Mouse (Mus musculus) limb, embryonic 14.5 days (tissue): ENCODE results near the gene Nle1. TPM values are rescaled to one million over a fixed set of nuclear protein-coding genes. Genes with fewer than 3 reads are reported as not detected.
A peak's percentile ranks its signal among the peaks of the same experiment; 100 is the strongest.

Source experiments
- ATAC-seq: fragments of 200-750 bp; cut with Nextera tagmentation; 2 replicates; pipeline ENCODE4 v1.8.0; 2017; ENCODE audit warnings: low read depth, moderate number of reproducible peaks, moderate TSS enrichment; ENCODE audit not compliant: low FRiP score
- DNase-seq: peaks from one replicate; pipeline ENCODE4 v3.0.0-alpha.2; 2015; ENCODE audit warnings: low spot score
- H3K27ac ChIP-seq: fragments of 300-500 bp; sonication (generic); replicated peaks from 2 replicates; pipeline ENCODE4 v1.5.1; 2014; ENCODE audit warnings: low read depth, mild to moderate bottlenecking, low read length, moderate library complexity, mixed read lengths
- H3K27me3 ChIP-seq: fragments of 300-500 bp; sonication (generic); 2 replicates; pipeline ENCODE4 v1.6.1; 2014; ENCODE audit warnings: low read length, mixed read lengths; ENCODE audit not compliant: control insufficient read depth, insufficient read depth
- H3K36me3 ChIP-seq: fragments of 300-500 bp; sonication (generic); 2 replicates; pipeline ENCODE4 v1.6.1; 2014; ENCODE audit warnings: mild to moderate bottlenecking, low read length, moderate library complexity, mixed read lengths; ENCODE audit not compliant: control insufficient read depth, insufficient read depth
- H3K4me1 ChIP-seq: fragments of 300-500 bp; sonication (generic); 2 replicates; pipeline ENCODE4 v1.6.1; 2014; ENCODE audit warnings: antibody characterized with exemption, low read length, mixed read lengths; ENCODE audit not compliant: control insufficient read depth, insufficient read depth
- H3K4me2 ChIP-seq: fragments of 300-500 bp; sonication (generic); replicated peaks from 2 replicates; pipeline ENCODE4 v1.6.1; 2014; ENCODE audit warnings: low read depth, mild to moderate bottlenecking, low read length, moderate library complexity; ENCODE audit not compliant: severe bottlenecking
- H3K4me3 ChIP-seq: fragments of 300-500 bp; sonication (generic); replicated peaks from 2 replicates; pipeline ENCODE4 v1.5.1; 2014; ENCODE audit warnings: low read length
- H3K9ac ChIP-seq: fragments of 300-500 bp; sonication (generic); 2 replicates; pipeline ENCODE4 v1.6.1; 2014; ENCODE audit warnings: mild to moderate bottlenecking, low read depth, low read length, moderate library complexity; ENCODE audit not compliant: severe bottlenecking
- H3K9me3 ChIP-seq: fragments of 300-500 bp; sonication (generic); 2 replicates; pipeline ENCODE4 v1.6.1; 2016; ENCODE audit warnings: low read length; ENCODE audit not compliant: control insufficient read depth
- POLR2A ChIP-seq: fragments of 200-500 bp; IDR thresholded peaks from 2 replicates; pipeline ENCODE4 v1.8.0; 2012; ENCODE audit warnings: inconsistent platforms, mild to moderate bottlenecking, moderate library complexity, borderline replicate concordance; ENCODE audit not compliant: insufficient read depth, insufficient read length; ENCODE audit errors: extremely low read depth
- WGBS: fragments of 180-500 bp; shearing (Covaris S2); extraction: QIAGEN DNeasy Blood & Tissue Kit; methylation state at CpG from one replicate; pipeline ENCODE4 v1.1.7; 2014; 5-methylcytosine and 5-hydroxymethylcytosine counted together
- polyA plus RNA-seq, 2 experiments: library from polyadenylated mRNA; depleted of rRNA in 1 of 2; stranded (reverse) in 1 of 2; unstranded in 1 of 2; fragments of >200 nt; fragmentation: Nextera tagmentation in 1 of 2; extraction: Ambion mirVana in 1 of 2; gene quantifications; 2 replicates each; pipeline versions ENCODE4 v1.2.1 to v1.2.3; 2012 to 2014

Gene Nle1
- 81.6 and 98.3 TPM in 2 replicates for polyA plus RNA-seq (2012; rRNA removed)
- polyA plus RNA-seq (2014; fragmentation: Nextera tagmentation; extraction: Ambion mirVana): 30.0 and 35.0 TPM in 2 replicates

DNA sequence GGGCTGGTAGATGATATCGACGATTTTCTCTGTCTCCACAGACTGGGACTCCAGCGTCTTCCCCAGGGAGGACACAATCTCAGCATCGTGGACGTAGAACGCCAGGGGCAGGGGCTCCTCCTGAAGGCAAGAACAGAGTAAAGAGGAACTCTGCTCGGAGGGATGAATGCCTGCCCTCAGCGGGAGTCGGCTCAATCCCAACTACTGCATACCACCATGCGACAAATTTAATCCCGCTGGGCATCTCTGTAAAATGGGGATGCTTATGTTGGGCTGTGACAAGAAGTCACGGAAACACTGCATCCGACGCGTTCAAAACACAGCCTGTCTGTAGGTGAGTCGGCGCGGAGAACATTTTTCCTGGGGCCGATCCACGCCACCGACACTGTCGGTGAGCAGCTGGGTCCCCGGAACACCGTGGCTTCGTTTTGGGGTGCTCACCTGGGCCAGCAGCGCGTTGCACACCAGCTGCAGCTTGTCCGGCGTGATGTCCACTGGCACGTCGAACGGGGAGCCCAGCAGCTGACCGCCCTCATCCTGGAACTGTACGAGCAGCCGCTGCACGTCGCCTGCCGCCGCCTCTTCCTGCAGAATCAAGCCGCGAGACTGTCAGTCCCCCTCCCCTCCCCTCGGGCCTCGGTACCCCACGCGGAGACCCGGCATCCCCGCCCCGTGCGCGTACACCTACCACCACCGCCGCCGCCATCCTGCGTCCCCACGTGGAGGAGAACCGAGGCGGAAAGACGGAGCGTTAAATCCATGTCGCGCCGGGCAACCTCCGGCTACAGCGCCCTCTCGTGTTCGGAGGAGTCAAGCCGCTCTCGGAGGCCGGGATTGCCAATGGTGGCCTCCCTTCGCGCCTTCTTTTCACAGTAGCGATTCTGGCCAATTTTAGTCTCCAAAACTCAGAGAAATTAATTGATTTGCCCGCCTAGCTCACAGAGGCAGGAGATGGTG is at the start of gene Nle1:
Gene Nle1, minus strand, starts transcription at position 761 of the 957 bp plus-strand sequence.
- 2% methylated on average over 55 of the region's 73 CpGs for WGBS
- TF ChIP-seq POLR2A: peak; percentile 68; the same call in 1 of the 2 replicates
- ATAC-seq: peak; percentile 67
- Histone ChIP-seq H3K4me1 (peaks cover 6% of the 10 kb centered on the region), H3K9ac (peak within 1 kb of the TSS; percentile 81), H3K4me2 (peak within 1 kb of the TSS; percentile 74), H3K27me3 (no peaks in the 10 kb centered on the region; the same call in 1 of the 2 replicates), H3K4me3 (peak within 1 kb of the TSS; percentile 87), H3K27ac (no peak within 1 kb of the TSS), H3K36me3 (peaks cover 31% of the 10 kb centered on the region), H3K9me3 (no peaks in the 10 kb centered on the region)
- DNase-seq: peak; percentile 88

DNA sequence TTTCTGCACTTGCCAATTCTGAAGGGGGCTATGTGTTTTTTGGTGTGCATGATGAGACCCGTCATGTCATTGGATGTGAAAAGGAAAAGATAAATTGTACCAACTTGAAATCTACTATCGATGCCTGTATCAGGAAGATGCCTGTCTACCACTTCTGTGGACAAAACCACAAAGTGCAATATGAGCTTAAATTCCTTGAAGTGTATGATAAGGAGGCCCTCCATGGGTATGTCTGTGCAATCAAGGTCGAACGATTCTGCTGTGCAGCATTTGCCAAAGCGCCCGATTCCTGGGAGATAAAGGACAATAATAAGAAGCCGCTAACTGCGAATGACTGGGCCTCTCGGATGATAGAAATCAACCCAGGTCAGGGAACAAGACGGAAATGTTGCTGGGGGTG is 48.7 kb upstream of the Nle1 start:
- no peaks in the 10 kb centered on the region for H3K9me3 ChIP-seq
- DNase-seq (no peak), ATAC-seq (no peak)
- no peak overlapping the region for H3K4me3 ChIP-seq
- no peak overlapping the region for H3K4me2 ChIP-seq
- TF ChIP-seq POLR2A: no peak
- H3K27me3 ChIP-seq: peaks cover 17% of the 10 kb centered on the region
- WGBS: 87% methylated on average over 10 of the region's 10 CpGs
- no peaks in the 10 kb centered on the region for H3K36me3 ChIP-seq
- H3K4me1 ChIP-seq: no peaks in the 10 kb centered on the region
- H3K9ac ChIP-seq: no peak overlapping the region
- no peak overlapping the region for H3K27ac ChIP-seq

DNA sequence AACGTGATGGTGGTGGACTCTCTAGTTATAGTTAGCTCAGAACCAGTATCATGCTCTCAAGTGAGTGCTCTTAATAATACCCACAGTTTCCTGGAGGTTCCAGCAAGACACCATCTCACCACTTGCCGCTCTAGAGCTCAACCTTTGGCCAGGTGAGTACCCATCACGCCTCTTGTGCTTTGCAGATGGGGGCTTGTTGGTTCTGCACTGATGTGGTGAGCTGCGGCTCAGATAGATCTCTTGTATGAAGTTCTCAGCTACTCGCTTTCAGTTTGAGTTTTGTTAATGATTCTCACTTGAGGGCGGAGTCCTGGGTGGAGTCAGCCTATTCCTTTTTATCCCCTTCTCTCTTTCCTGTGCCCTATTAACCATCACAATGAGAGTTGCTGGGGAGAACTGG is 46.4 kb upstream of the Nle1 start:
- H3K36me3 ChIP-seq: no peaks in the 10 kb centered on the region
- H3K27ac ChIP-seq: no peak overlapping the region
- H3K4me1 ChIP-seq: no peaks in the 10 kb centered on the region
- H3K4me2 ChIP-seq: no peak overlapping the region
- DNase-seq (no peak), ATAC-seq (no peak)
- H3K27me3 ChIP-seq: peaks cover 38% of the 10 kb centered on the region
- 71% methylated on average over 6 of the region's 6 CpGs for WGBS
- no peaks in the 10 kb centered on the region for H3K9me3 ChIP-seq
- no peak overlapping the region for H3K9ac ChIP-seq
- H3K4me3 ChIP-seq: no peak overlapping the region
- TF ChIP-seq POLR2A: no peak

DNA sequence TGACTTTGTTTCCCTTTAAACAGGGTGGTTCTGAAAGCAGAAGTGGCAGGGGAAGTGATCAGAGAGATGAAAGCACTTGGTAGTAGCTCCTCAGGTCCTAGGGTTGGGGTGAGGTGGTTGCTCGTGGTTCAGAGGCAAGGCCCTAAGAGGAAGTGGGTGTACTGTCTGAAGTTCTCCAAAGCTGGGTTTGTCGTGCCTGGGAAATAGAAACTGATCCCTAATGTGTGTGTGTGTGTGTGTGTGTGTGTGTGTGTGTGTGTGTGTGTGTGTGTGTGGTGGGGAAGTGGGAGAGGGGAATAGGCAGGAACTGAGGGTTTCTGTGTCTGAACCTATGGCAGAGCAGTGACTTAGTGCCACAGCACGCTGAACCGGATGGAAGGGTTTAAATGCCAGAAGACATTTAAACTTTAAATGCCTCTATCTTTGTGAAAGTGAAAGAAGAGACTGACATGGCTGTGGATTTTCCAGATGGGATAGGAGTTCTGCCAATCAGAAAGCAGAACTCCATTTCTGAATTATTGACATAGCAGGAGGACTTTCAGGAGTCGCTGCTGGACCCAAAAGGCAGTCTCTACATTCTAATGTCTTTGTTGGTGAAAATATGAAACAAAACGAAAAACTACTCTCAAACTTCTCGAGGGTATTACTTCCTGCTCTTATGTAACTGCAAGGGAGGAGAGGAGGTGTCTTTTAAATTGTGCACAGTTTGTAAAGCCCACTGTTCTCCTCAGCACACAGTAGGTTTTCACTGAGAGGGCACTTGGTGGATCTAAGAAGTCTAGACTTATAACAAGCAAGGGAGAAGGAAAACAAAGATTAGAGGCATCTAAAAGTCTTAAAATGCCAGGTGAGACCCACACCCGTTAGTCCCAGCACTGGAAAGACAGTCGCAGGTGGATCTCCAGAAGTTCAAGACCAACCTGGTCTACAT is 44.7 kb upstream of the Nle1 start:
- 65% methylated on average over 9 of the region's 9 CpGs for WGBS
- ATAC-seq: no peak
- DNase-seq: no peak
- Histone ChIP-seq H3K27me3 (peaks cover 38% of the 10 kb centered on the region), H3K4me1 (no peaks in the 10 kb centered on the region), H3K9ac (no peak overlapping the region), H3K4me2 (no peak overlapping the region), H3K9me3 (no peaks in the 10 kb centered on the region), H3K36me3 (no peaks in the 10 kb centered on the region), H3K27ac (no peak overlapping the region), H3K4me3 (no peak overlapping the region)
- no peak for TF ChIP-seq POLR2A
